Mouse (Mus musculus): Measurements from ENCODE around the gene Zbtb20. TPM values are rescaled to one million over a fixed set of nuclear protein-coding genes. Genes with fewer than 3 reads are reported as not detected.

Zbtb20 gene
- total RNA-seq, 1 experiment from 2014 or later, result 20.8 TPM

DNA sequence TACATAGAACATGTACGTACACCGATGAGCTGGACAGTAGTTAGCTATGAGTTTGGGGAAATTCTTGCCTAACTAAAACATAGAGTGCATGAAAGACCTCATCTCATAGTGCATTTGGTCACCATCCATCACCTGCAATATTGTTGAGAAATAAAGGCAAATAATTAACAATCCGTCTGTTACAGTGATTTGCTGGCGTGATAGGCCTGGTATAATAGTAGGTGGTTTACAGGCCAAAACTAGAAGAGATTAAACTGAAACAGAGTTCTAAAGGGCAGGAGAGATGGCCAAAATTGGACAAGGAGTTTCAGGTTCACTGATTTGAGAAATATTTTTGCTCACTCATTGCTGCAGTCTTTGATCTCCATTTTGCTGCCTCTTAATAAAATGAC, 460.1 kb downstream of the Zbtb20 start:
- ATAC-seq (replicated peaks; ENCODE audit: low read depth, poor library complexity, severe bottlenecking), result no peak

DNA sequence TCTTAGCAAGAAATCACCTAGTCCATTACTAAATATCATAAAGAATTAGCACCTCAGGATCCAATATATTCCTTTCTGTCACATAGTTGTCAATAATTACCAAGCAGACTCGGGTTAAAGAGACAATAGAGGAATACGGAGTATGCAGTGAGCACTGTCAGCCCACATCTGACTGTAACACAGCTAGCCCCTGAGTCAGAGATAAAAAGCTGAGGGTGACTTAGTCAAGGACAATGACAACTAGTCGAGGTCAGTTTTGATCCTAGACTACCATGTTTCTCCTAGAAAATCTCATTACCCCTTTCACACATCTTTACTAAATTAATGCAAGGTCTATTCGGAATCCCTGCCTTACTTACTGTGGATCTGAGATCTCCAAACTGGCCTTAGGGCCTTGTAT, 465.0 kb downstream of the Zbtb20 start:
- ATAC-seq (replicated peaks; ENCODE audit: low read depth, poor library complexity, severe bottlenecking), result no peak

DNA sequence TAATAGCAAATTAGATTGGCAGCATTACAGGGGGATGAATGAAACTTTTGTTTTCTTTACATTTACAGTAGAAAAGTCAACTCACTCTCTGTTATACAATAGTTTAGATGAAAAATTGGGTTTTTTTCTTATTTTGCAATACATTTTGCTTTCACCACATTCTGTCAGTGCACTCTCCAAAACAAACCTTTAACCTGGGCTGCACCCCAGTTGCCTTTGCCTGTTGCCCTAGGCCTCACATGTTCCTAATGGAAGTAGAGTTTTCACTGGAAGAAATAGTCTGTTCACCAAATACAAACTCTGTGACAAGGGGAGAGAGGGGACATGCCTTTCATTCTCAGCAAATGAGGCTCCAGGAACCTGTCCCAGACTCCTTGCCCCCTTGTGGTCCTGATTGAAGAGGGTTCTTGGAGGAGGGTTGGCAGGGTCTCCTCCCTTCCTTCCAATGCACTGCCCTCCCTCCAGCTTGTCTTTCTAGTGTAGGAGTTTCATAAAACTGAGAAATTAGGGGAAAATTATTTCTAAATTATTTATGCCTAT, 466.3 kb downstream of the Zbtb20 start:
- ATAC-seq (replicated peaks; ENCODE audit: low read depth, poor library complexity, severe bottlenecking), result no peak

DNA sequence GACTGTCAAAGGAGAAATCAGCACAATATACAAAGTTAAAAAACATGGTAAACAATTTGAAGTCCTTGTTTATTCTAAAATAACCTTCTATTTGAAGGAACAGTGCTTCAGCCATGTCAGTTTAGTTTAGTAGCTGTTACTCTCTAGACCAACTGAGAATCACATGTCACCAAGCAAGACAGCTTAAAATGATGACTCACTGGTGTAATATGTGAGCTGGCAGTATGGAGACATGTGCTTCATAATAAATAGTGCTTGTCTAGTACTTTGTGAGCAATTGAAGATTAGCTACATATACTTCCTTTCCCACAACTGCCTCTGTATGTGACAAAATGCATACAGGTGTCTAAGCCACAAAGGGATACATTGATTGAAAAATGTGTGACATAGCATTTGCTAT, 470.4 kb downstream of the Zbtb20 start:
- no peak for ATAC-seq (replicated peaks; ENCODE audit: low read depth, poor library complexity, severe bottlenecking)

DNA sequence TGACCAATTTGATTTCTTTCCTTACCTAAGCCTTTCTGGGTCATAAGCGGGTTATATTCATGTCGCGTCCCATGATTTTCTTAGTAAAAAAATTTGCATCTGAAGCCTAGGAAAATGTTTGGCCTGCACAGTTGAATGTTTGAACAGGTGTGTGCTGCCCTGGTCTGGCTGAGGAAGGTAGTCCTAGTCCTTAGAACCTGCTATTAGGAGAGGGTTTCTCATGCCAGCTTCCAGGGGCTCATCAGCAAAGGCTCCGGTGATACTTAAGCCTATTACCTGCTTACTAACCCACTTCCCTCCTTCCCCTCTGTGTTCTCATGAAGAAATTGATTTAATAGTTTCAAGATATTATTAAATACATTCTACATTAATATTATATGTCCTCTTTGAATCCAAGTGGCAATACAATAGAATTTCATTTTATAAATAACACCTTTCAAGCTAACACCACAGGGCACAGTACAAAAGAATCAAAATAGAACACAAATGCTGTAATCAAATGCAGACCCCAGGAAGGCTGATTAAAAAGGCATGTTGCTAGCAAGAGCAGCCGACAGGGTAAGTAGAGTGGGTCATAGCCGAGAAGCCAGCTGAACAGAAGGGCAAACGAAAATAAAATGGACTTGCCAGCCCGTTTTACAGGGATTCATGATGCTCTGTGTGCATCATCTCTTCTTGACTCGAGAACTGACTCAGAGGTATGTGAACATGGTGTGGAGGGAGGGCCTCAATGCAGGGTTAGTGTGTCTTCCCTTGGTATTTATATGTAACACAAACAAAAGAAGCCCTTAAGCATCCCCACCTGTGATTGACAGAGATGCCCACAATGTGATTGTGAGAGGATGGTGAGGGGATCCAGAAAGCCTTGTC, 480.3 kb downstream of the Zbtb20 start:
- no peak for ATAC-seq (replicated peaks; ENCODE audit: low read depth, poor library complexity, severe bottlenecking)

DNA sequence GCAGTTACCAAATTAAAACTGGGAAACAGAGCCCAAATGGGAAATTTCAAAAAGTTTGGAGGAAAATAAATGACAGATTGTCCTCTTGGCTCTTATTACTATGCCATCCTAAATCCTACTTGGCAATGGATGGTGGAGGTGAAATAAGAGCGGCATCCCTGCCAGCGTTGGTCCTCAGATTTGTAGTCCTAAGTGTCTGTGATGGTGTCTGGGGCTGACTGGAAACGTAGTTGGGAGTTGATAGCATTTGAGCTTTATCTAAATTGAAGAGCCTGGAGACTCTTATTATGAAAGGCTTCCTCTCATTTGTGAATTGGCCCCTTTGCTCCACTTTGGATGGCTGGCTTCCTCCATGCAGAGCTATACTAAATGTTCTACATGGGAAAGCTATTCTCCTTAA, 483.9 kb downstream of the Zbtb20 start:
- no peak for ATAC-seq (replicated peaks; ENCODE audit: low read depth, poor library complexity, severe bottlenecking)

DNA sequence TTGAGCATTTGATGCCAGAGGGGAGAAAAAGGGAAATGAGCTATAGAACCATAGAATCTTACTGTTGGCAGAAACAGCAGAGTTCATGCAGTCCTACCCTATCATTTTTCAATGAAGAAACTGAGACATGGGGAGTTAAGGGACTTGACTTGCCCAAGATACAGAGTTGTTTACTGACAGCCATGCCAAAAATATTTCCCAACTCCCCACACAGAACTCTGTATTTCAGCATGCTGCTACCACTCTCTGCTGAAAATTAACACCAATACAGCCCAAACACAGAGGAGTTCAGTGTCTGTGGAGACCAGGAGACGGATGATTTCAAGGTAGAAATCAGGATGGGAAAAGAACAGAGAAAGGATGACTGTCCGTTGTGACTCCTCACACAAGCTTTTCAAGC, 484.4 kb downstream of the Zbtb20 start:
- no peak for ATAC-seq (replicated peaks; ENCODE audit: low read depth, poor library complexity, severe bottlenecking)

DNA sequence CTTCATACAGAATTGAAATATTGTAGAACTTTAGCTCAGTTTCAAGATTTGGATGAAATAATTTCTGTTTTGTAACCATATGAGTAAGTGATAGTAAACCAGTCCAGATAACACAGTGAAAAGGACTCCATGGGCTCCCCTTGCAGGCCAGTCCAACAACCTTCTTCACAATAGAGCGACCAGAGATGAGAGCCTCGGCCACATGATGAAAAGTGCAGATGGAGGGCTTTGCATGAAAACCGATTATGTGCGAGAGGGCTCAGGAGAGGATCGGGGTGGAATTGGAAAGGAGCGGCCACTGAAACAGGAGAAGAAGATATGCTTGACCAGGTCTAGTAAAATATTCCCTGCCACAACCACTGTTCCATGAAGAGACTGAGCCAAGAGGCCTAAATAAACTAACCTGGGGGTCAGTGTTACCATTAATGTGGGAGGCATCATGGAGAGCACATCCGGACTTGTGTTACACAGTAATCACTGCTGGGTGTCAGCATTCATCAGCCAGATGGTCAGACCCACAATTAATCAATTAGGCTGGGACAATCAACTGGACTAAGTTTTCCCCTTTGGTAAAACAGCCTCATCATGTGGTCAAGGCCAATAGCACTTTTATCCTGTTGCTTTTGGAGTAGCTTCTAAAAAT, 485.3 kb downstream of the Zbtb20 start:
- no peak for ATAC-seq (replicated peaks; ENCODE audit: low read depth, poor library complexity, severe bottlenecking)

DNA sequence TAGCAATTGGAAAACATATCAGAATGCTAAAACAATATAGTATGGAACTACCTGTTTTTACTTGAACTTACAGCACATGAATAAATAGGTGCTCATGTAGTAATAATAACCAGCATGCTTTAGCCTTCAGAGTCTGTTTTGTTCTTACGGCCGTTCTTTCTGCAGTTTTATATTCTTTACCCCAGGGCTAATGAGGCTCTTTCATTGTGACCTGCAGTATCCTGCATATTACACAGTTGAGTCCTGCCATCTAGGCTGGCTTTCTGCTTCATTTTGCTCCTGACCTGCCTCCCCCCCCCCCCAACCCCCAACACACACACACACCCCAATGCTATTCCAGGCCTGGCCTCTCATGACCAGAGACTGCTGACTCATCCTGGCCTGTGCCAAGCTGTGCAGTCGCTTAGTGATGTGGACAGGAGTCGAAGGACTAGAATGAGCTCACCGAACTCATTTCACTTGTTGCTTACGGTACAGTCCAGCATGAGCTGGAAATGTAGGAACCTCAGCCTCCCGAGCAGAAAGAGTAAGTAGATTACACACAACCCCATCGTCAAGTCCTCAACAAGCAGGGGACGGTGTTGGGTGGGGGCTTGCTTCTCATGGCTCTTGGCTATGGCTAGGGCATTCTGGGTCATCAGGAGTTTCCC, 487.1 kb downstream of the Zbtb20 start:
- ATAC-seq (replicated peaks; ENCODE audit: low read depth, poor library complexity, severe bottlenecking), result peak; percentile 73

DNA sequence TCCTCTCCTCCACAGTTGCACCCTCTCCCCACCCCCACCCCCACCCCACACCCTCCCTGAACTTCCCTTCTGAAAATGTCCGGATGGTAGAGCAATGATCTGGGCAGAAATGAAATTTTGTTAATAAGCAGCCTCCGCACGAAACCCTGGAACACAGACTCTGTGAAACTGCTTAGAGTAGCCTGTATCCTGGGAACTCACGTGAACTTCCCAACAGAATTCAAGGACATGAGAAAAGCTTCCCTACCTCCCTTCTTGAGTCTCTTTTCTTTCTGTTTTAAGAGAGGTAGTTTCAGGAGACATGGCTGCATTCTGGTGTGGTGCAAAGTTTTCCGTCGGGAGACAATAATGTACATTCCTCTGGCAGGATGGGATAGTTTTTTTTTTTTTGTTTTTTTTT, 487.6 kb downstream of the Zbtb20 start:
- ATAC-seq (replicated peaks; ENCODE audit: low read depth, poor library complexity, severe bottlenecking), result no peak

DNA sequence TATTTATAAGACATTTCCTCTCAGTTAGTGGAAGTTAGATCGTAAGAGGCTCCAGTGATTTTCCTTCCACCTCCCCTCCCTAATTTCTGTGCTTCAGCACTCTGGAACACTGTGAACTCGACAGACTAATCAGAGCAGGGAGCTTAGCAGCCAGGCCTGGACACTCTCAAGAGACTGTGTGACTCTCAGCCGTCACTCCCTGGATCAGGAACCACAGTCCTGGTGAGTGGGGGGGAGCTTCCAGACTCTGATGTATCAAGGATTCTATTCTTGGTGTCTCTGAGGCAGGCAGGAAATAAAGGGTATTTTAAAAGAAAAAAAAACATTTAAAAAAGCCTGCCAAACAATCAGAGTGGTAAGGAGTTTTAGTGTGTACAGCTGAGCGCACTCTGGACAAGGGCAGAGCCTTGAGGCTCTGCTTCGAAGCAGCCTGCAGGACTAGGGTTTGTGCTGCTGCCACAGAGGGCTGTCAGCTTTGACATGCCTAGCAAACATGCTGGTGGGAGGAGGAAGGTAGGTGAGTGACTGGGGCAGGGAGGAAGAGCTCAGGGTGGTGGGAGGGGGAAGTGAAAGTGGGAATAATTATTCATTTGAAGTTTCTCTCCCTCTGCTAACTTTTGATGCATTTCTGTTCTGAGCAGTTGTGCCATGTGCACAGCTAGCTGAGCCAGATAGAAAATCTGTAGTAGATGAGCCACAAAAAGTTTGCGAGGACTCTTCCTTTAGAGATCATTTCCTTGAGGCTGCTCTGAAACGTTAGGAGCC, 488.3 kb downstream of the Zbtb20 start:
- peak; percentile 91 for ATAC-seq (replicated peaks; ENCODE audit: low read depth, poor library complexity, severe bottlenecking)

DNA sequence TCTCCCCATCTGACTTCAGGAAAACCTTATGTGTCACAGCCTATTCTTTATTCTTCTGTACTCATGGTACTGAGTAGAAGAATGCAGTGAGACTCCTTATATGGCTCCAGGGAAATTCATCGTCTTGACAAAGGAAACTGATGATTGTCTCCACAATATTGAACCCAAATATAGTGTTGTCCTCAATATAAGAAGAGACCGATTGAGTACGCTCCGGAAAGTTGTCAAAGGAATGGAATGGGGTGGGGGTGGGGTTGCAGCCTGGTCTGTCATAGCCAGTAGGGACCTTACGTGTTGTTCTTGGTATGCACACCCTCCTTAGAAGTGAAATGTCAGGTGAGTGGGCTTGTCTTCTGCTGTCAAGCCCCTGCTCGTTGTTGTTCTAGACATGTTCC, 488.8 kb downstream of the Zbtb20 start:
- no peak for ATAC-seq (replicated peaks; ENCODE audit: low read depth, poor library complexity, severe bottlenecking)

DNA sequence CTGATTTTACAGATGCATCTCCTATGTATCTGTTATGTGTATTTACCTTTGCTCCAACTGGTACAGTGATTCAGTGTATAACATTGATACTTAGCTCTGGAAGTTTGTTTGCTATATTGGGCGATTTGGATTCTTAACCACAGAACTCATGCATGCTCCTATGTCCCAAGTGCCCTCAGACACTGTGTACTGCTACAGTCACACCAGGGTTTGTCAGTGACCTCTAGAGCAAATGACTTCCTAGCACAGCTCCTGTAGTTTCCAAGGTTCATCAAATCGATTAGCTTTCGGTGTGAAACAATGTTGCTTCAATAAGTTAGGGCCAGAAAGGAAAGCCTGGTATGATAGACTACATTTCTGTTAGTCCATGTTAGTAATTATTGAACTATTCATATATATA, 489.6 kb downstream of the Zbtb20 start:
- no peak for ATAC-seq (replicated peaks; ENCODE audit: low read depth, poor library complexity, severe bottlenecking)

DNA sequence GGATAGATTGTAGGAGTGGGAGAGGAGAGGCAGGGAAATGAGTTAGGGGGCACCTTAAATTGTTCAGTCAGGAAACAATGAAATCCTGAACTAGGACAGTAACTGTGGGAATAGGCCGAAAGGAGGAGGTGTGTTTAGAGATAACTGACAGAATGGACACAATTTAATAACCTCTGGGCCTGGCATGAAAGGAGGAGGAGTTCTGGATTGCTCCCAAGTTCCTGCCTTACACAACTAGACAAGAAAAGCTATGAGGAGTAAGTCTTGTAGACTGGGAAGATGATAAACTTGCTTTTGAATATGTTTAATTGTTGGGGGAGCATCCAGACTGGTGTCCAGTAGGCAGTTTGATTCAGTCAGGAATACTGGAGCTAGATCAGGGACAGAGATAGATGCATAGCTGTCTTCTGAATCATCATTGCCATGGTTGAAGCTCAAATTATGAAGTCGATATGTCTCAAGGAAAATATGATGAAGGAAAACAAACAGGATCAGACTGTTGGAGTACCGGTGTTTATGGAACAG, 494.9 kb downstream of the Zbtb20 start:
- no peak for ATAC-seq (replicated peaks; ENCODE audit: low read depth, poor library complexity, severe bottlenecking)

DNA sequence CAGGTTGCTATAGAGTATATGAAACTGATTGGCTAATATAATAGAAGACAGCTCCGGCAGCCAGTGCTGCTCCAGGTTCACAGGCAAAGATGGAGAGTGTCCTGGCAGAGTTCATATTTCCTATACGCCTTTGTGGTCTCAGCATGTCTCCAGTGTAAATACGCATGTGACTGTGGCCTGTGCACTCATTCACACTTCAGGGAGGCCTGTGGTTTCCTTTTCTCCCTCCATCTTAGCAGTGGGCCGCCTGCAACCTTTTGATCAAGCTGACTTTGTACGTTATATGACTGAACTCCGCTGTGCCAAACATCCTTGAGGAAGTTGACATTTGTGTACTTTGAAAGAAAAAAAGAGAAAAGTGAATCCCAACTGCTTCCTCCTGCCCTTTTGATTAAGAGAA, 501.1 kb downstream of the Zbtb20 start:
- peak; percentile 88 for ATAC-seq (replicated peaks; ENCODE audit: low read depth, poor library complexity, severe bottlenecking)

DNA sequence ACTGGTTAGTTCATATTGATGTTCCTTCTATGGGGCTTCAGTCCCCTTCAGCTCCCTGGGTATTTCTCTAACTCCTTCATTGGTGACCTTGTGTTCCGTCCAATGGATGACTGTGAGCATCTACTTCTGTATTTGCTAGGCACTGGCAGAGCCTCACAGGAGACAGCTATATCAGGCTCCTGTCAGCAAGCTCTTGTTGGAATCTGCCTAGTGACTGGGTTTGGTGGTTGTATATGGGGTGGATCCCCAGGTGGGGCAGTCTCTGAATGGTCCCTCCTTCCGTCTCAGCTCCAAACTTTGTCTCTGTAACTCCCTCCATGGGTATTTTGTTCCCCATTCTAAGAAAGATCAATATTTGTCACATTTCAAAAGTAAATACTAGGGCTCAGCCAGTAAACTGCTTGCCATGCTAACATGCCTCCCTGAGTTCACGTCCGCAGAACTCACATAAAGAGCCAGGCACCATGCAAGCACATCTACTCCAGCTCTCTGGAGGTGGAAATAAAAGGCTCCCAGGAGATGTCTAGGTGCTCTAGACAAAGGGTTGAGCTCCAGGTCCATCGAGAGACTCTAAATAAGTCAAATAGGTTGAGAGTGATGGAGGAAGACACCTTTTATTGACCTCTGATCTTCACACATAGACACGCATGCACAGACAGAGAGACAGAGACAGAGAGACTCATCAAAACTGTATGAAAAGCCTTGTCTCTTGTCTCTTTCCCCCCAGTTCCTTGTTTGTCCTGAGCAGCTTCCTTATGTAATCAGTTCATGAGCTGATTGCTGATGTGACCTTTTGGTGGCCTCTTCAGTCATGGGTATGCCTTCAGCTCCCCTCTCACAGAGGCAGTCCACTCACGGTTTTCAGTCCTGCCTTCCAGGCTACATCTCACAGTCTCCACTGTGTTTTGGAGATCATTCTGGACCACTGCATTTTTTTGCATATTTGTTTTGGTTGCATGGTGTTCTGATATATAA, 504.0 kb downstream of the Zbtb20 start:
- ATAC-seq (replicated peaks; ENCODE audit: low read depth, poor library complexity, severe bottlenecking), result no peak

DNA sequence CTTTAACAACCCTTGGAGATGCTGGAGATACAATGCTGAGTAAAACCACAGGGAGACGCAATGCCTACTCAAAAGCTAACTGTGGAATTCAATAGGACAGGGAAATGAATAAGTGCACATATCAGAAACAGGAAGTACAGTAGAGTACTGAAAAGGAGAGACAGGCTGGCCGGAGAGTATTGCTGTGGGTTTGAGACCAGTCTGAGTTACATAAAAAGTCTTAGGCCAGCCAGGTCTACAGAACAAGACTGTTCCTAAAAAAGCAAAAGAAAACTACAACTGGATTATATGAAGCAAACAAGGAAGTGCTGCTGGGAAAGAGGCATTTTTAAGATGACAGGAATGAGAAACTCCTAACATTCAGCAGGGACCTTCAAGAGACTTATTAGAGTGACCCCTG, 505.5 kb downstream of the Zbtb20 start:
- ATAC-seq (replicated peaks; ENCODE audit: low read depth, poor library complexity, severe bottlenecking), result peak; percentile 51

DNA sequence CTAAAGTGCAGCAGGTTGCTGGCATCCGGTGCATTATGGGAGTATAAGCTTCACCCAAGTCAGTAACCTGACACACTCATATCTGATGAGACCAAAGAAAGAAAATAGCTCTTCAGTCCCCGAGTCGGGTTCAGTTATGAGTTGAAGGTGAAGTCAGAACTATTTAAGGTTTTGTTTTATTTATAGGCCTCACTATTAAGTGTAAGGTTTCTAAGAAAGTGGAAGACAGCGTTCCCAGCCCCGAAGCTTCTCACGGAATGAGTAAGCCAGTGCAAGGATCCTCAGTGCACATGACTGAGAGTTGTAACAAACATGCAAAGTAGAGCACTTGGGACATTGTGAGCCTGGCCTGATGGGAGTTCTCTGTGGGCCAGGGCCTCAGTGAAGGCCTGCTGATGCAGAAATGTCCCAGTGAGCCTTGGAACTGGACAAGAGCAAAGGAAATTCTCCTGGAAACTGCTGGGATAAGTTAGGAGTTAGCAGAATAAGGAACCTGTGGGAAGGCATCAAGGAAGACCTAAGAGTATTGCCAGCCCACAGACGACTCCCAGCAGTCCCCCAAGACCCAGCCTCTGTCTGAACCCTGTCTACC, 507.6 kb downstream of the Zbtb20 start:
- ATAC-seq (replicated peaks; ENCODE audit: low read depth, poor library complexity, severe bottlenecking), result no peak

Measured in common myeloid progenitor, adult 5-6 weeks (primary cell).